Mouse (Mus musculus) olfactory bulb, adult 2 months (tissue): ENCODE data around the gene Hdac9.

Experiments
- CTCF ChIP-seq: fragments of 200-500 bp; IDR thresholded peaks from 2 replicates; pipeline ENCODE4 v1.5.1; 2012; ENCODE audit warnings: low read depth, mild to moderate bottlenecking, low read length, moderate library complexity; ENCODE audit not compliant: insufficient read depth
- POLR2A ChIP-seq: fragments of 200-500 bp; IDR thresholded peaks from 2 replicates; pipeline ENCODE4 v1.6.1; 2012; ENCODE audit warnings: mild to moderate bottlenecking, low read depth, low read length, moderate library complexity; ENCODE audit not compliant: insufficient read depth

DNA sequence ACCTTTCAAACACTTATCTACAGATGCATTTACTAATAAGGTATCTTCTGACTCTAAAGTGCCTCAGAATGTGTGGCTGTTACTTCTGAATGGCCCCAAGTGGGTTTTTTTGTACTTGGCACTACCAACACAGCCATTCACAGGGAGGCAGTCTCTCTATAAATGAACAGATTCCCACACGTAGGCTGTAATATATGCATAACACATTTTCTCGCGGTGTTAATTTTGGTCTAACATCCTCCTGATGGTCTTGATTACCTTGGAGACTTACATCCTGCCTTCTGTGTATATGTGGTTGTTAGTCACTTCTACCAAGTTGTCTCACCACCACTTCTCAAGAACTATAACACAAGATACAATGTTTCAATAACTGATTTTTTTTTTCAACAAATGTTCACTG, 419.2 kb downstream of the Hdac9 start:
- TF ChIP-seq CTCF (no peak), POLR2A (no peak)
